Mouse (Mus musculus) heart, adult 2 months (tissue): Measurements from ENCODE around the gene Hoxd3.

Source experiments
- CTCF ChIP-seq: fragments of 200-600 bp; IDR thresholded peaks from 2 replicates; pipeline ENCODE4 v1.8.1; 2022; ENCODE audit warnings: antibody characterized with exemption, mild to moderate bottlenecking, moderate library complexity
- EP300 ChIP-seq: fragments of 200-500 bp; IDR thresholded peaks from 2 replicates; pipeline ENCODE4 v1.6.1; 2011; ENCODE audit warnings: low read depth, low read length, control low read depth; ENCODE audit not compliant: insufficient read depth
- POLR2A ChIP-seq: fragments of 200-500 bp; IDR thresholded peaks from 2 replicates; pipeline ENCODE4 v1.6.1; 2011; ENCODE audit warnings: mild to moderate bottlenecking, low read depth, low read length, control low read depth; ENCODE audit not compliant: insufficient read depth

- TF ChIP-seq CTCF (no peak), EP300 (no peak), POLR2A (no peak)
Observed at GRCm38 (mm10) chr2:74753175-74753523, 41.4 kb downstream of the Hoxd3 start.
